Mouse (Mus musculus) heart, embryonic 11.5 days (tissue): ENCODE data around the gene Pip5k1a. TPM values are rescaled to one million over a fixed set of nuclear protein-coding genes. Genes with fewer than 3 reads are reported as not detected.

Experiments used
- ATAC-seq: fragments of 200-750 bp; cut with Nextera tagmentation; replicated peaks from 2 replicates; pipeline ENCODE4 v1.8.0; 2017; ENCODE audit warnings: moderate library complexity; ENCODE audit not compliant: insufficient number of reproducible peaks, low FRiP score, low TSS enrichment
- H3K27ac ChIP-seq: fragments of 300-500 bp; sonication (generic); 2 replicates; pipeline ENCODE4 v1.5.1; 2014; ENCODE audit warnings: mild to moderate bottlenecking, low read depth, low read length
- H3K27me3 ChIP-seq: fragments of 300-500 bp; sonication (generic); 2 replicates; pipeline ENCODE4 v1.6.1; 2014; ENCODE audit warnings: mild to moderate bottlenecking, low read length, mixed read lengths; ENCODE audit not compliant: control insufficient read depth, insufficient read depth
- H3K36me3 ChIP-seq: fragments of 300-500 bp; sonication (generic); 2 replicates; pipeline ENCODE4 v1.6.1; 2014; ENCODE audit warnings: mild to moderate bottlenecking, low read length, moderate library complexity, mixed read lengths; ENCODE audit not compliant: control insufficient read depth, insufficient read depth
- H3K4me1 ChIP-seq: fragments of 300-500 bp; sonication (generic); 2 replicates; pipeline ENCODE4 v1.6.1; 2014; ENCODE audit warnings: low read length; ENCODE audit not compliant: control insufficient read depth, insufficient read depth
- H3K4me2 ChIP-seq: fragments of 300-500 bp; sonication (generic); 2 replicates; pipeline ENCODE4 v1.6.1; 2014; ENCODE audit warnings: mild to moderate bottlenecking, moderate library complexity
- H3K4me3 ChIP-seq: fragments of 300-500 bp; sonication (generic); 2 replicates; pipeline ENCODE4 v1.5.1; 2014; ENCODE audit warnings: low read depth, low read length
- H3K9ac ChIP-seq: fragments of 300-500 bp; sonication (generic); 2 replicates; pipeline ENCODE4 v1.6.1; 2014; ENCODE audit warnings: mild to moderate bottlenecking, low read depth, low read length, moderate library complexity
- H3K9me3 ChIP-seq: fragments of 300-500 bp; sonication (generic); replicated peaks from 2 replicates; pipeline ENCODE4 v1.6.1; 2016; ENCODE audit warnings: low read length; ENCODE audit not compliant: control insufficient read depth
- WGBS: fragments of 180-500 bp; shearing (Covaris S2); extraction: QIAGEN DNeasy Blood & Tissue Kit; methylation state at CpG from one replicate; pipeline ENCODE4 v1.1.7; 2014; ENCODE audit not compliant: insufficient replicate concordance; 5-methylcytosine and 5-hydroxymethylcytosine counted together
- polyA plus RNA-seq: library from polyadenylated mRNA; unstranded; fragments of >200 nt; fragmentation: Nextera tagmentation; extraction: Ambion mirVana; gene quantifications from 2 replicates; pipeline ENCODE4 v1.2.1, GENCODE M21; 2014

The Pip5k1a gene
- polyA plus RNA-seq, result 11.8 and 14.0 TPM in 2 replicates

- Histone ChIP-seq H3K36me3 (0 out of 2 replicates have a peak, but pooled peaks cover 2% of the 10 kb centered on the region), H3K27me3 (no peaks in the 10 kb centered on the region), H3K4me3 (peak within 1 kb of the TSS; percentile 75), H3K9ac (peak within 1 kb of the TSS; percentile 66), H3K27ac (peak within 1 kb of the TSS; percentile 54), H3K9me3 (no peaks in the 10 kb centered on the region), H3K4me1 (peaks cover 11% of the 10 kb centered on the region; the same call in 1 of the 2 replicates), H3K4me2 (peak within 1 kb of the TSS; percentile 81)
- ATAC-seq, result peak; percentile 88
- under 1% methylated on average over 51 of the region's 51 CpGs for WGBS
Observed at GRCm38 (mm10) chr3:95106338-95107117, at the start of gene Pip5k1a. Gene Pip5k1a, minus strand, starts transcription at chr3:95106930.

GRCm38 (mm10) chr3:95153874-95154273 is 47.1 kb upstream of the Pip5k1a start:
- no peak for ATAC-seq
- Histone ChIP-seq H3K9me3 (no peaks in the 10 kb centered on the region), H3K4me2 (no peak overlapping the region), H3K36me3 (no peaks in the 10 kb centered on the region), H3K9ac (no peak overlapping the region), H3K4me1 (no peaks in the 10 kb centered on the region), H3K27me3 (0 out of 2 replicates have a peak, but pooled peaks cover 1% of the 10 kb centered on the region), H3K27ac (no peak overlapping the region), H3K4me3 (no peak overlapping the region)
- 46% methylated on average over 4 of the region's 4 CpGs for WGBS

GRCm38 (mm10) chr3:95147924-95148323 is 41.2 kb upstream of the Pip5k1a start:
- no peak overlapping the region for H3K9ac ChIP-seq
- H3K27me3 ChIP-seq, result no peaks in the 10 kb centered on the region
- no peaks in the 10 kb centered on the region for H3K9me3 ChIP-seq
- no peak overlapping the region for H3K4me3 ChIP-seq
- H3K4me1 ChIP-seq, result no peaks in the 10 kb centered on the region
- H3K27ac ChIP-seq, result no peak overlapping the region
- no peak for ATAC-seq
- no peak overlapping the region for H3K4me2 ChIP-seq
- H3K36me3 ChIP-seq, result no peaks in the 10 kb centered on the region
- 58% methylated on average over 3 of the region's 3 CpGs for WGBS

- H3K27me3 ChIP-seq, result peaks cover 2% of the 10 kb centered on the region; the same call in 1 of the 2 replicates
- H3K4me3 ChIP-seq, result no peak overlapping the region
- H3K9ac ChIP-seq, result no peak overlapping the region
- WGBS, result 9% methylated on average over 5 of the region's 5 CpGs
- H3K4me1 ChIP-seq, result no peaks in the 10 kb centered on the region
- no peaks in the 10 kb centered on the region for H3K9me3 ChIP-seq
- H3K4me2 ChIP-seq, result no peak overlapping the region
- H3K27ac ChIP-seq, result no peak overlapping the region
- H3K36me3 ChIP-seq, result no peaks in the 10 kb centered on the region
- ATAC-seq, result no peak
Observed at GRCm38 (mm10) chr3:95142617-95143011, 35.9 kb upstream of the Pip5k1a start.

- no peaks in the 10 kb centered on the region for H3K9me3 ChIP-seq
- WGBS, result 77% methylated on average over 10 of the region's 10 CpGs
- no peak within 1 kb of the TSS for H3K4me2 ChIP-seq
- no peaks in the 10 kb centered on the region for H3K36me3 ChIP-seq
- no peak for ATAC-seq
- H3K4me1 ChIP-seq, result no peaks in the 10 kb centered on the region
- H3K9ac ChIP-seq, result no peak within 1 kb of the TSS
- H3K27ac ChIP-seq, result no peak within 1 kb of the TSS
- H3K27me3 ChIP-seq, result peaks cover 2% of the 10 kb centered on the region; the same call in 1 of the 2 replicates
- no peak within 1 kb of the TSS for H3K4me3 ChIP-seq
Observed at GRCm38 (mm10) chr3:95141952-95142616, 35.4 kb upstream of the Pip5k1a start, which contains the start of gene Tnfaip8l2. Gene Tnfaip8l2, minus strand, starts transcription at chr3:95142360.

- peaks cover 2% of the 10 kb centered on the region; the same call in 1 of the 2 replicates for H3K27me3 ChIP-seq
- ATAC-seq, result no peak
- H3K27ac ChIP-seq, result no peak overlapping the region
- no peaks in the 10 kb centered on the region for H3K36me3 ChIP-seq
- 89% methylated on average over 9 of the region's 9 CpGs for WGBS
- H3K4me2 ChIP-seq, result no peak overlapping the region
- no peak overlapping the region for H3K9ac ChIP-seq
- H3K4me3 ChIP-seq, result no peak overlapping the region
- no peaks in the 10 kb centered on the region for H3K9me3 ChIP-seq
- no peaks in the 10 kb centered on the region for H3K4me1 ChIP-seq
Observed at GRCm38 (mm10) chr3:95141474-95141873, 34.7 kb upstream of the Pip5k1a start.

- Histone ChIP-seq H3K9ac (no peak overlapping the region), H3K9me3 (no peaks in the 10 kb centered on the region), H3K27ac (no peak overlapping the region), H3K4me2 (peak overlapping the region; percentile 47; the same call in 1 of the 2 replicates), H3K36me3 (no peaks in the 10 kb centered on the region), H3K4me1 (no peaks in the 10 kb centered on the region), H3K4me3 (peak overlapping the region; percentile 4; the same call in 1 of the 2 replicates), H3K27me3 (peaks cover 2% of the 10 kb centered on the region; the same call in 1 of the 2 replicates)
- WGBS, result 81% methylated on average over 6 of the region's 6 CpGs
- ATAC-seq, result no peak
Observed at GRCm38 (mm10) chr3:95140795-95141194, 34.1 kb upstream of the Pip5k1a start.

- no peak overlapping the region for H3K9ac ChIP-seq
- H3K36me3 ChIP-seq, result no peaks in the 10 kb centered on the region
- peaks cover 2% of the 10 kb centered on the region; the same call in 1 of the 2 replicates for H3K27me3 ChIP-seq
- H3K9me3 ChIP-seq, result no peaks in the 10 kb centered on the region
- no peak for ATAC-seq
- WGBS, result 42% methylated on average over 18 of the region's 18 CpGs
- no peak overlapping the region for H3K27ac ChIP-seq
- H3K4me3 ChIP-seq, result peak overlapping the region; percentile 4; the same call in 1 of the 2 replicates
- peak overlapping the region; percentile 47 for H3K4me2 ChIP-seq
- H3K4me1 ChIP-seq, result peaks cover 4% of the 10 kb centered on the region
Observed at GRCm38 (mm10) chr3:95140289-95140595, 33.5 kb upstream of the Pip5k1a start.
